Mouse (Mus musculus): ENCODE results near the gene Uqcrc1. TPM values are rescaled to one million over a fixed set of nuclear protein-coding genes. Genes with fewer than 3 reads are reported as not detected.

The Uqcrc1 gene
- total RNA-seq, 2 experiments from 2014 or later, result 31.5 to 55.1 TPM

- no peak for ATAC-seq (replicated peaks; ENCODE audit: low FRiP score, poor library complexity, severe bottlenecking)
These were observed 46.1 kb downstream of the Uqcrc1 start for GRCm38 (mm10) chr9:108982498-108982897.

- ATAC-seq (replicated peaks; ENCODE audit: low FRiP score, poor library complexity, severe bottlenecking), result no peak
These were observed 46.8 kb downstream of the Uqcrc1 start for GRCm38 (mm10) chr9:108983209-108983608.

- ATAC-seq (replicated peaks; ENCODE audit: low FRiP score, poor library complexity, severe bottlenecking), result no peak
These were observed 49.3 kb downstream of the Uqcrc1 start, which contains the start of gene Ucn2 for GRCm38 (mm10) chr9:108985710-108986109. Gene Ucn2 (plus strand): TSS chr9:108986010.

- no peak for ATAC-seq (replicated peaks; ENCODE audit: low FRiP score, poor library complexity, severe bottlenecking)
These were observed 51.4 kb downstream of the Uqcrc1 start for GRCm38 (mm10) chr9:108987704-108988350.

- no peak for ATAC-seq (replicated peaks; ENCODE audit: low FRiP score, poor library complexity, severe bottlenecking)
These were observed 53.5 kb downstream of the Uqcrc1 start for GRCm38 (mm10) chr9:108989802-108990461.

- no peak for ATAC-seq (replicated peaks; ENCODE audit: low FRiP score, poor library complexity, severe bottlenecking)
These were observed 54.0 kb downstream of the Uqcrc1 start for GRCm38 (mm10) chr9:108990462-108990820.

- ATAC-seq (replicated peaks; ENCODE audit: low FRiP score, poor library complexity, severe bottlenecking), result peak; percentile 89
These were observed 55.1 kb downstream of the Uqcrc1 start, which contains the start of gene Pfkfb4 for GRCm38 (mm10) chr9:108991428-108992084. Gene Pfkfb4 (plus strand): TSS chr9:108991778.

- 0 out of 2 replicates have a peak, but pooled peaks have one; percentile 6 for ATAC-seq (replicated peaks; ENCODE audit: low FRiP score, poor library complexity, severe bottlenecking)
These were observed 55.6 kb downstream of the Uqcrc1 start for GRCm38 (mm10) chr9:108992085-108992469.

- no peak for ATAC-seq (replicated peaks; ENCODE audit: low FRiP score, poor library complexity, severe bottlenecking)
These were observed 56.4 kb downstream of the Uqcrc1 start for GRCm38 (mm10) chr9:108992620-108993361.

- ATAC-seq (replicated peaks; ENCODE audit: low FRiP score, poor library complexity, severe bottlenecking), result no peak
These were observed 60.0 kb downstream of the Uqcrc1 start for GRCm38 (mm10) chr9:108996411-108996810.

- no peak for ATAC-seq (replicated peaks; ENCODE audit: low FRiP score, poor library complexity, severe bottlenecking)
These were observed 62.1 kb downstream of the Uqcrc1 start for GRCm38 (mm10) chr9:108998287-108999166.

- ATAC-seq (replicated peaks; ENCODE audit: low FRiP score, poor library complexity, severe bottlenecking), result no peak
These were observed 62.7 kb downstream of the Uqcrc1 start for GRCm38 (mm10) chr9:108999167-108999526.

Other genes starting within 250 kb of the Uqcrc1 start
- gene Prkar2a, start 247.3 kb upstream of the Uqcrc1 start, total RNA-seq (2015; ENCODE audit: low replicate concordance), result 2.9 and 5.9 TPM in 2 replicates
- 1.4 and 3.1 TPM in 2 replicates for gene Prkar2a, start 247.3 kb upstream of the Uqcrc1 start, total RNA-seq (2017; ENCODE audit: low replicate concordance)
- 4.2 and 20.9 TPM in 2 replicates for gene Ip6k2, start 152.8 kb upstream of the Uqcrc1 start, total RNA-seq (2015; ENCODE audit: low replicate concordance)
- gene Ip6k2, start 152.8 kb upstream of the Uqcrc1 start, total RNA-seq (2017; ENCODE audit: low replicate concordance), result 47.5 and 61.2 TPM in 2 replicates
- 2.7 and 4.2 TPM in 2 replicates for gene Nckipsd, start 128.3 kb upstream of the Uqcrc1 start, total RNA-seq (2015; ENCODE audit: low replicate concordance)
- 1.8 and 3.7 TPM in 2 replicates for gene Nckipsd, start 128.3 kb upstream of the Uqcrc1 start, total RNA-seq (2017; ENCODE audit: low replicate concordance)
- 1.9 and 5.0 TPM in 2 replicates for gene Celsr3, start 110.3 kb upstream of the Uqcrc1 start, total RNA-seq (2015; ENCODE audit: low replicate concordance)
- 0.09 and 1.8 TPM in 2 replicates for gene Celsr3, start 110.3 kb upstream of the Uqcrc1 start, total RNA-seq (2017; ENCODE audit: low replicate concordance)
- 0.63 and 23.8 TPM in 2 replicates for gene Slc26a6, start 83.3 kb upstream of the Uqcrc1 start, total RNA-seq (2015; ENCODE audit: low replicate concordance)
- not detected in 2 replicates for gene Slc26a6, start 83.3 kb upstream of the Uqcrc1 start, total RNA-seq (2017; ENCODE audit: low replicate concordance)
- not detected in 2 replicates for gene Tmem89, start 22.0 kb upstream of the Uqcrc1 start, total RNA-seq (2015; ENCODE audit: low replicate concordance)
- not detected in 2 replicates for gene Tmem89, start 22.0 kb upstream of the Uqcrc1 start, total RNA-seq (2017; ENCODE audit: low replicate concordance)
- gene Col7a1, start 17.0 kb downstream of the Uqcrc1 start, total RNA-seq (2015; ENCODE audit: low replicate concordance), result under 0.01 TPM in 1 of 2 replicates, not detected in the other
- gene Col7a1, start 17.0 kb downstream of the Uqcrc1 start, total RNA-seq (2017; ENCODE audit: low replicate concordance), result 0.17 and 1.4 TPM in 2 replicates
- gene Ucn2, start 49.4 kb downstream of the Uqcrc1 start, total RNA-seq (2015; ENCODE audit: low replicate concordance), result not detected in 2 replicates
- not detected in 2 replicates for gene Ucn2, start 49.4 kb downstream of the Uqcrc1 start, total RNA-seq (2017; ENCODE audit: low replicate concordance)
- 3.1 and 13.3 TPM in 2 replicates for gene Pfkfb4, start 55.1 kb downstream of the Uqcrc1 start, total RNA-seq (2015; ENCODE audit: low replicate concordance)
- 7.9 and 12.3 TPM in 2 replicates for gene Pfkfb4, start 55.1 kb downstream of the Uqcrc1 start, total RNA-seq (2017; ENCODE audit: low replicate concordance)
- gene Shisa5, start 101.9 kb downstream of the Uqcrc1 start, total RNA-seq (2015; ENCODE audit: low replicate concordance), result 14.6 and 20.3 TPM in 2 replicates
- 13.9 and 51.4 TPM in 2 replicates for gene Shisa5, start 101.9 kb downstream of the Uqcrc1 start, total RNA-seq (2017; ENCODE audit: low replicate concordance)
- 7.3 and 19.6 TPM in 2 replicates for gene Trex1, start 123.1 kb downstream of the Uqcrc1 start, total RNA-seq (2015; ENCODE audit: low replicate concordance)
- 1.7 and 4.2 TPM in 2 replicates for gene Trex1, start 123.1 kb downstream of the Uqcrc1 start, total RNA-seq (2017; ENCODE audit: low replicate concordance)
- gene Atrip, start 137.5 kb downstream of the Uqcrc1 start, total RNA-seq (2015; ENCODE audit: low replicate concordance), result 4.2 TPM in 1 of 2 replicates, not detected in the other
- gene Atrip, start 137.5 kb downstream of the Uqcrc1 start, total RNA-seq (2017; ENCODE audit: low replicate concordance), result 4.8 and 10.6 TPM in 2 replicates
- gene Ccdc51, start 145.9 kb downstream of the Uqcrc1 start, total RNA-seq (2015; ENCODE audit: low replicate concordance), result 2.5 TPM in 1 of 2 replicates, not detected in the other
- 3.7 and 4.3 TPM in 2 replicates for gene Ccdc51, start 145.9 kb downstream of the Uqcrc1 start, total RNA-seq (2017; ENCODE audit: low replicate concordance)
- gene Tma7, start 146.0 kb downstream of the Uqcrc1 start, total RNA-seq (2015; ENCODE audit: low replicate concordance), result 104 and 108 TPM in 2 replicates
- gene Tma7, start 146.0 kb downstream of the Uqcrc1 start, total RNA-seq (2017; ENCODE audit: low replicate concordance), result 44.6 and 57.0 TPM in 2 replicates
- gene Plxnb1, start 158.8 kb downstream of the Uqcrc1 start, total RNA-seq (2015; ENCODE audit: low replicate concordance), result not detected in 2 replicates
- not detected in 2 replicates for gene Plxnb1, start 158.8 kb downstream of the Uqcrc1 start, total RNA-seq (2017; ENCODE audit: low replicate concordance)
- not detected in 2 replicates for gene Fbxw21, start 225.4 kb downstream of the Uqcrc1 start, total RNA-seq (2015; ENCODE audit: low replicate concordance)
- gene Fbxw21, start 225.4 kb downstream of the Uqcrc1 start, total RNA-seq (2017; ENCODE audit: low replicate concordance), result 0.28 TPM in 1 of 2 replicates, not detected in the other

Data from erythroblast, adult 5-6 weeks (primary cell).